Mouse (Mus musculus) CH12.LX (cell line): ENCODE measurements at regions not wholly inside any gene's neighbourhood (a gene's known extent, or its start where the extent isn't known, plus 50 kb on each side); places are given as distances from the start of the nearest gene placed in this dataset.

Source experiments
- DNase-seq: peaks from one replicate; pipeline ENCODE4 v3.0.0-alpha.2; 2013; ENCODE audit errors: extremely low read depth
- H3K27ac ChIP-seq: 2 replicates; pipeline ENCODE4 v1.5.1; 2012; ENCODE audit warnings: low read depth, mild to moderate bottlenecking, control low read depth, moderate library complexity; ENCODE audit not compliant: insufficient read depth
- H3K27me3 ChIP-seq: replicated peaks from 2 replicates; pipeline ENCODE3; 2012; ENCODE audit warnings: inconsistent platforms
- H3K36me3 ChIP-seq, 2 experiments: replicated peaks in 1 of 2; 2 replicates each; pipeline versions ENCODE3 to v1.6.1; 2012; ENCODE audit warnings: inconsistent platforms in 1 of 2, low read length in 1 of 2, mild to moderate bottlenecking in 1 of 2, mixed read lengths in 1 of 2, moderate library complexity in 1 of 2; ENCODE audit not compliant: control insufficient read depth in 1 of 2, insufficient read depth in 1 of 2
- H3K4me1 ChIP-seq, 2 experiments: 2 replicates each; pipeline ENCODE4 v1.6.1; 2012; ENCODE audit warnings: inconsistent platforms in 1 of 2, moderate library complexity in 1 of 2; ENCODE audit not compliant: insufficient read depth in 2 of 2, control insufficient read depth in 1 of 2
- H3K4me2 ChIP-seq: 2 replicates; pipeline ENCODE4 v1.6.1; 2012; ENCODE audit warnings: low read depth, mild to moderate bottlenecking, control low read depth; ENCODE audit not compliant: poor library complexity, insufficient read depth, severe bottlenecking
- H3K4me3 ChIP-seq, 3 experiments: fragments of 150-350 bp in 1 of 3; sonication (generic) in 1 of 3; replicated peaks in 1 of 3; 2 replicates each; pipeline versions ENCODE3 to v1.5.1; 2011 to 2012; ENCODE audit warnings: low read depth in 2 of 3, low read length in 2 of 3, mild to moderate bottlenecking in 2 of 3, moderate library complexity in 2 of 3, control low read depth in 1 of 3, improper control_type of control experiment in 1 of 3, inconsistent platforms in 1 of 3, mixed read lengths in 1 of 3; ENCODE audit not compliant: poor library complexity in 1 of 3
- H3K79me2 ChIP-seq: replicated peaks from 2 replicates; pipeline ENCODE4 v1.6.1; 2012; ENCODE audit warnings: mild to moderate bottlenecking, moderate library complexity; ENCODE audit not compliant: control insufficient read depth, poor library complexity, insufficient read depth, severe bottlenecking; ENCODE audit errors: extremely low read depth
- H3K9ac ChIP-seq: 2 replicates; pipeline ENCODE4 v1.6.1; 2012; ENCODE audit warnings: low read depth, mild to moderate bottlenecking, control low read depth, moderate library complexity; ENCODE audit not compliant: insufficient read depth
- H3K9me3 ChIP-seq: replicated peaks from 2 replicates; pipeline ENCODE3; 2012; ENCODE audit warnings: low read length, inconsistent platforms, mixed read lengths
- CTCF ChIP-seq, 2 experiments: IDR thresholded peaks in 1 of 2; conservative IDR thresholded peaks in 1 of 2; 2 replicates each; pipeline ENCODE4 v1.5.1; 2011 to 2012; ENCODE audit warnings: low read depth in 2 of 2, low read length in 2 of 2, improper control_type of control experiment in 1 of 2, inconsistent platforms in 1 of 2, mild to moderate bottlenecking in 1 of 2, moderate library complexity in 1 of 2
- EP300 ChIP-seq: IDR thresholded peaks from 2 replicates; pipeline ENCODE4 v1.6.1; 2011; ENCODE audit warnings: low read length, improper control_type of control experiment
- ETS1 ChIP-seq: conservative IDR thresholded peaks from 2 replicates; pipeline ENCODE4 v1.6.1; 2012; ENCODE audit warnings: low read depth, mild to moderate bottlenecking, inconsistent platforms, low read length, improper control_type of control experiment, moderate library complexity
- IRF4 ChIP-seq: IDR thresholded peaks from 2 replicates; pipeline ENCODE4 v1.6.1; 2014; ENCODE audit warnings: low read depth, mild to moderate bottlenecking, inconsistent platforms, low read length, improper control_type of control experiment
- JUN ChIP-seq: IDR thresholded peaks from 2 replicates; pipeline ENCODE4 v1.6.1; 2011; ENCODE audit warnings: low read depth, mild to moderate bottlenecking, low read length, improper control_type of control experiment, moderate library complexity; ENCODE audit not compliant: insufficient read depth
- MAFK ChIP-seq: IDR thresholded peaks from 2 replicates; pipeline ENCODE4 v1.6.1; 2011; ENCODE audit warnings: low read length, improper control_type of control experiment; ENCODE audit not compliant: insufficient replicate concordance
- MAZ ChIP-seq: IDR thresholded peaks from 2 replicates; pipeline ENCODE4 v1.6.1; 2012; ENCODE audit warnings: low read depth, mild to moderate bottlenecking, inconsistent platforms, low read length, improper control_type of control experiment, moderate library complexity
- MEF2A ChIP-seq: IDR thresholded peaks from 2 replicates; pipeline ENCODE4 v1.6.1; 2014; ENCODE audit warnings: low read depth, mild to moderate bottlenecking, inconsistent platforms, low read length, improper control_type of control experiment, borderline replicate concordance
- MYC ChIP-seq: IDR thresholded peaks from 2 replicates; pipeline ENCODE4 v1.6.1; 2011; ENCODE audit warnings: low read depth, mild to moderate bottlenecking, improper control_type of control experiment, low read length
- NELFE ChIP-seq: IDR thresholded peaks from 2 replicates; pipeline ENCODE4 v1.6.1; 2011; ENCODE audit warnings: low read depth, low read length, improper control_type of control experiment
- NRF1 ChIP-seq: IDR thresholded peaks from 2 replicates; pipeline ENCODE4 v1.6.1; 2014; ENCODE audit warnings: low read depth, mild to moderate bottlenecking, inconsistent platforms, low read length, improper control_type of control experiment, moderate library complexity
- PAX5 ChIP-seq: IDR thresholded peaks from 2 replicates; pipeline ENCODE4 v1.6.1; 2012; ENCODE audit warnings: low read length, inconsistent platforms, mixed read lengths
- POLR2A ChIP-seq: IDR thresholded peaks from 2 replicates; pipeline ENCODE4 v1.6.1; 2011; ENCODE audit warnings: low read depth, mild to moderate bottlenecking, improper control_type of control experiment, low read length
- RAD21 ChIP-seq: IDR thresholded peaks from 2 replicates; pipeline ENCODE4 v1.6.1; 2011; ENCODE audit warnings: low read depth, mild to moderate bottlenecking, low read length, improper control_type of control experiment, moderate library complexity
- SIN3A ChIP-seq: IDR thresholded peaks from 2 replicates; pipeline ENCODE4 v1.6.1; 2012; ENCODE audit warnings: low read length, improper control_type of control experiment, inconsistent platforms
- TBP ChIP-seq: conservative IDR thresholded peaks from 2 replicates; pipeline ENCODE4 v1.6.1; 2011; ENCODE audit warnings: low read depth, low read length, improper control_type of control experiment
- TCF12 ChIP-seq: IDR thresholded peaks from 2 replicates; pipeline ENCODE4 v1.6.1; 2014; ENCODE audit warnings: low read depth, mild to moderate bottlenecking, inconsistent platforms, low read length, improper control_type of control experiment
- USF1 ChIP-seq: IDR thresholded peaks from 2 replicates; pipeline ENCODE4 v1.6.1; 2014; ENCODE audit warnings: low read depth, mild to moderate bottlenecking, inconsistent platforms, low read length, improper control_type of control experiment
- USF2 ChIP-seq: conservative IDR thresholded peaks from 2 replicates; pipeline ENCODE4 v1.6.1; 2011; ENCODE audit warnings: low read depth, low read length, improper control_type of control experiment
- ZKSCAN1 ChIP-seq: IDR thresholded peaks from 2 replicates; pipeline ENCODE4 v1.6.1; 2012; ENCODE audit warnings: low read depth, inconsistent platforms, low read length, improper control_type of control experiment, borderline replicate concordance
- ZMIZ1 ChIP-seq: IDR thresholded peaks from 2 replicates; pipeline ENCODE4 v1.6.1; 2012; ENCODE audit warnings: low read depth, mild to moderate bottlenecking, inconsistent platforms, low read length, improper control_type of control experiment
- dilution Hi-C: fragments of 300-500 bp; cut with MboI; formaldehyde crosslinking; loops from 2 replicates; pipeline ENCODE4 v1.14.3; 2020; ENCODE audit warnings: low sequenced_read_pairs; ENCODE audit not compliant: extremely low pct_unique_long_range_greater_than_20kb, extremely low pct_ligation_motif_present
- in situ Hi-C: fragments of 300-500 bp; cut with MboI; formaldehyde crosslinking; loops from 3 replicates; pipeline ENCODE4 v1.14.3; 2019; ENCODE audit warnings: low sequenced_read_pairs, low pct_ligation_motif_present, low pct_unique_long_range_greater_than_20kb, mixed read lengths

- no peak for TF ChIP-seq NELFE
- TF ChIP-seq IRF4 = no peak
- no peak for TF ChIP-seq MEF2A
- TF ChIP-seq ZMIZ1 = no peak
- no peak for TF ChIP-seq CTCF (conservative IDR thresholded peaks at IDR 0.05 in 1 of 2, IDR thresholded peaks at IDR 0.05 in 1 of 2; ENCODE audit: low read depth in 2 of 2, low read length in 2 of 2)
- TF ChIP-seq TCF12 = no peak
- TF ChIP-seq MYC = no peak
- TF ChIP-seq TBP = no peak
- no peak for TF ChIP-seq POLR2A
- TF ChIP-seq, all 38 proteins: peak for 0
- Histone ChIP-seq H3K79me2 (no peaks in the 10 kb centered on the region), H3K4me3 (no peak overlapping the region), H3K4me2 (no peak overlapping the region), H3K27ac (no peak overlapping the region), H3K4me1 (no peaks in the 10 kb centered on the region), H3K9me3 (peaks cover 3% of the 10 kb centered on the region), H3K27me3 (no peaks in the 10 kb centered on the region), H3K9ac (no peak overlapping the region), H3K36me3 (no peaks in the 10 kb centered on the region)
- dilution Hi-C loops = no loop called here
- DNase-seq = no peak
- in situ Hi-C loops = no loop called here
Measured at GRCm38 (mm10) chr5:118438016-118438415, 122.5 kb upstream of the Med13l start.

- dilution Hi-C loops (no loop called here), in situ Hi-C loops (no loop called here)
- H3K4me1 ChIP-seq = peaks cover 4 to 5% of the 10 kb centered on the region in 2 experiments; a peak in 2 of 4 replicates
- no peak for TF ChIP-seq JUN
- no peak for TF ChIP-seq NRF1
- TF ChIP-seq USF1 = no peak
- no peak for TF ChIP-seq PAX5
- no peak for TF ChIP-seq RAD21
- TF ChIP-seq USF2 = no peak
- no peak for TF ChIP-seq ETS1
- no peak for TF ChIP-seq TCF12
- TF ChIP-seq TBP = no peak
- TF ChIP-seq EP300 = no peak
- no peak for TF ChIP-seq ZKSCAN1
- no peak for TF ChIP-seq NELFE
- no peak for TF ChIP-seq SIN3A
- no peak for TF ChIP-seq MAZ
- no peak for TF ChIP-seq MEF2A
- no peak for TF ChIP-seq MAFK
- H3K79me2 ChIP-seq = no peaks in the 10 kb centered on the region
- no peak overlapping the region for H3K27ac ChIP-seq
- no peaks in the 10 kb centered on the region for H3K27me3 ChIP-seq
- no peak overlapping the region for H3K4me2 ChIP-seq
- no peak overlapping the region for H3K4me3 ChIP-seq
- peaks cover 3% of the 10 kb centered on the region for H3K9me3 ChIP-seq
- H3K9ac ChIP-seq = no peak overlapping the region
- DNase-seq = no peak
- H3K36me3 ChIP-seq = no peaks in the 10 kb centered on the region
Measured at GRCm38 (mm10) chr5:118444538-118445251, 115.8 kb upstream of the Med13l start.
